Mouse (Mus musculus) fibroblast of lung, adult 2 months (primary cell): Measurements from ENCODE around the gene Myom1.

Experiments used
- DNase-seq: peaks from one replicate; pipeline ENCODE4 v3.0.0-alpha.2; 2011; ENCODE audit warnings: low read depth

Gene Myom1

GRCm38 (mm10) chr17:71017457-71017998 is 15.1 kb downstream of the Myom1 start:
- no peak for DNase-seq

DNA sequence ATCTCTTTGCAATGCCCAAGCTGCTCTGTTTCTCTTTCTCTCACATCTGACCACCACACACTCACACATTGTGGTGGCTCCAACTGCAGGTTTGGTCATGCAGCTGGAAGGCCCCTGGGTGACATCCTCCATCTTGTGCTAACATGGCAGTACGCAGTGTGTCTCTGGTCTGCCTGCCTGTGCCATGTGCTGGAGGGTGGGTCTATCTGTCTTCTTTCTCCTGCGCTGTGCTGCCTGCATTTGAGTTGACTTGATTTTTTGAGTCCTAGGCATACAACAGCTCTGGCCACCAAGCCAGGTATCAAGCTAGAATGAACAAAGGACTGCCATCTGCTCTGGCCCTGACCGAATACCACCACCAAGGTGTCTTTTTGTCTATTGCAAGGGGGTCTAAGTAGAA is 15.7 kb downstream of the Myom1 start:
- no peak for DNase-seq

GRCm38 (mm10) chr17:71018616-71019308 is 16.3 kb downstream of the Myom1 start:
- DNase-seq, result no peak

DNA sequence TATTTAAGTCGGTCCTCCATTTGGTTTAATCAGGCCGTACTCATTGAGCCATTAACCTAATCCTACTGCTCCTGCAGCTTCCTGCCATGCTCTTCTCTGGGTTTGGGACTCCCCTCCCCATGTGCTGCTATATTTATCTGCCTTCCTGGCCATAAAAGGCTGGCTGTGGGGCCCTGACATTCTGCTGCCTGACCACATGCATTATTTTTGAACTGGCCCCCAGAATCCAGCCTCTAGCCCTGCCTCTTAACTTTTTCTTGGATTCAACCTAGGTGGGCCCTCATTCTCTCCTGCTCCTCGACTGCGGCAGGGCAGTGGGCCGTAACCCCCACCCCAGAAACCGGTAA is 16.8 kb downstream of the Myom1 start:
- no peak for DNase-seq

DNA sequence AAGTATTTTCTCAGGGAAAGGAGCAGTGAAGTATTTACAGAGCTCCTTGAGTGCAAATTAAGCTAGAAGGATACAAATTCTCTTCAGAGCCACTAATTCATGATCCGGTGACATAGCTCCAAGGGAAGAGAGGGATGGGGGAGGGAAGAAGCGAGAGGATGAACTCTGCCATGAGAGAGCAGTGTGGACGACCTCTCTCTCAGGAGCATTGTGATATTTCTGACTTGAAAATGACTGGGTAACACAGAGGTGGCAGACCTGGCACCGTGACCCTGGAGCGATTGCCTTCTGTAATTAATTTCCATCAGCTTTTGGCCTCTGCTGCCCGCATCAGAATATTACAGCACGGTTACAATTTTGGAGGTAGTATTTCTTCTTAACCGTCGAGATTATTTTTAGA is 17.4 kb downstream of the Myom1 start:
- no peak for DNase-seq

DNA sequence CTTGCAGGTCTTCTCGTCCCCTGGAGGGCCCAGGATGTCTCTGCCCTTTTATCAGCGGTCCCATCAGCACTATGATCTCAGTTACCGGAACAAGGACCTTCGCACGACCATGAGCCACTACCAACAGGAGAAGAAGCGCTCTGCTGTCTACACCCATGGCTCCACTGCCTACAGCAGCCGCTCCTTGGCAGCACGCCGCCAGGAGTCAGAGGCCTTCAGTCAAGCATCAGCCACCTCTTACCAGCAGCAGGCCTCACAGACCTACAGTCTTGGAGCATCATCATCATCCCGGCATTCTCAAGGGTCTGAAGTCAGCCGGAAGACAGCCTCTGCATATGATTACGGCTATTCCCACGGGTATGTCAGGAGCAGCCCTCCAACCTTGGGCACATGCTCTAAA is 20.4 kb downstream of the Myom1 start:
- no peak for DNase-seq

DNA sequence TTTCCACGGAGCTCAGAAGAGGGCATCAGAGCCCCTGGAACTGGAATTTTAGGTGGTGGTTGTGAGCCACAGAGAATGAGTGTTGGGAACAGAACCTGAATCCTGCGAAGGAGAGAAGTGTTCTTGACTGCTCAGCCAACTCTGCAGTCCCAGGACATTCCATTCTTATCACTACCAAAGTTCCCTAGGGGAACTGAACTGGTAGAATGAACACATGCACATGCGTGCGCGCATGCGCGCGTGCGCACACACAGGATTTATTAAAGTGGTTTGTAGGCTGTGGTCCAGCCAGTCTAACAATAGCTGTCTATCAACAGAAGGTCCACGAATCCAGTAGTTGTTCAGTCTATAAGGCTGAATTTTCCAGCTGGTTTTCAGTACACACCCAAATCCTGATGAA is 21.6 kb downstream of the Myom1 start:
- no peak for DNase-seq

DNA sequence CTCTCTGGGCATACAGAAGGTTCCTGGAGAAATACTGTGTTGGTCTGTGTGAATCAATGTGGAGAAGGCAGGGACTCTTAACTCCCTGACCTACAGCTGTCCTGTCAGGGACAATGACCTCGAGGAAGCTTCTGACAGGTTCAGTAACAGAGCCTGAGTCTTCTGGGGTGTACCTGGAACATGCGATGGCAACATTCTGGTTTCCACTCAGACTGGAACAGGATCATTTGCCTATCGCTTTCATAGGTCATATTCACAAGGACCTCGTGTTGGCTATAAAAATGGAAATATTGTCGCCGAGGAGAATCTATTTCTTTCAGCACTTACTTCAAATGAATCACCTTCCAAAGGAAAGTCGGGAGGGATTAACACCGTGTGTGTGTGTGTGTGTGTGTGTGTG is 23.5 kb downstream of the Myom1 start:
- no peak for DNase-seq

GRCm38 (mm10) chr17:71027186-71027585 is 24.8 kb downstream of the Myom1 start:
- no peak for DNase-seq

DNA sequence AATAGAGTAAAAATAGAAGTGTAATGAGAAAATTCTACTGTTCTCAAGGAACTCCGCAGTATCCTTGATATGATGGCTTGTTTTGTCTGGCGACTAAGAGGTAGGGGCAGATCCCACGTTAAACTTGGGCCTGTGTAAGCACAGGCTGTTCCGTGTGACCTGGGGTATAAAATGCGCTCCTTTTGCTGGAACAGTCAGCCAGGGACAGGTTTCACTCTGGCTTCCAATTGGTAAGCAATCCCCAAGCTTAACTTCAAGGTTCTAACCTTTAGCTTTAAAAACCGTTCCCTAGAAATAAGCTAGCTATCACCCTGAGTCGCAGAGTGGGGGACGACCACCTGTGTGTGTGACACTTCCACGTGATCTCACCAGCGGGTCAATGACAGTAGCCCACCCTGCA is 30.3 kb downstream of the Myom1 start:
- no peak for DNase-seq

DNA sequence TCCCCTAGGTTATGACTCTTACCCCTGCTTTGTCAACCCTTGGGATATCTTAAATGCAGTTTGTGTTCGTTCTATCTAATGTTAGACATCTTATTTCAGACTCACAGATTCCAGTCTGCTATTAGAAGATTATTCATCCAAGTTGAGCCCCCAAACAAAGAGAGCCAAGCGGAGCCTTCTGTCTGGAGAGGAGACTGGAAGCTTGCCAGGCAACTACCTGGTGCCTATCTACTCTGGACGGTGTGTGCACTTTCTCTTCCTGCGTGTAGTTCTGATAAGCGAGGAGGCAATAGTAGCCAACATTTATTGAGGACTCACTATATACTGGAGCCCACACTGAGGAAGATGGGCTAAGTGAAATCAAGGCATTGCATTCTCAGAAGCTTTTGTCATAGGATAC is 32.0 kb downstream of the Myom1 start:
- DNase-seq, result no peak

- DNase-seq, result no peak
Observed at GRCm38 (mm10) chr17:71037188-71037587, 34.8 kb downstream of the Myom1 start.

GRCm38 (mm10) chr17:71038812-71039211 is 36.4 kb downstream of the Myom1 start:
- no peak for DNase-seq

- peak; percentile 61 for DNase-seq
Observed at GRCm38 (mm10) chr17:71039851-71040581, 37.6 kb downstream of the Myom1 start.

DNA sequence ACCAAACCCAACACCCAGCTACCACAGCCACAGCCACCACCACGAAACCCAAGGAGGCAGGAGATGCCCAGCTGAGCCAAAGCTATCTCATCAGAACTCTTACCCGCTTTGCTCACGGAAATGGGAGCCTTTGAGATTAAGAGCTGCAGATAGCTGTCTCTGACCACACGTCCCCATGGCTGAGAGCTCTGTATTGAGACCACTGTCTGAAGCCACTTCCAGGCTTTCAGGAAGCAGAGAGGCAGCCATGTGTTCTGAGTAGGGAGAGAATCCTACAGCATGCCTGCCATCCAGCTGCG is 38.1 kb downstream of the Myom1 start:
- DNase-seq, result no peak

- no peak for DNase-seq
Observed at GRCm38 (mm10) chr17:71042645-71043044, 40.2 kb downstream of the Myom1 start.

DNA sequence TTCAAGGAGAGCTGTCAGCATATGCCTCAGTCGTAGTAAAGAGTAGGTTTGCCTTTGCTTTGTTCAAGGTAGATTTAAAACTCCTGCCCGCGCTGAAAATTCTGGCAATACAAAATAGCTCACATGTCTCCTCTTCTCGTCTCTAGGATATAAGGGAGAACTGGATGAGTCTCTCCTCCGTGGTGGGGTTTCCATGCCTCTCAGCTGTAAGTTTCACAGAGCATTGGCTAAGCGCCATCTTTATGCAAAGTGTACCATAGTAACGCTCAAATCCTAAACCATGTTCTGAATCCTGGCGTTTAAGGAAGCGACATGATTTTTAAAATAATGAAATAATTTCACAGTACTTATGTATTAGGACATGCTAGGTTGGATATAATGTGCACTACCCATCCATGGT is 43.2 kb downstream of the Myom1 start:
- no peak for DNase-seq

DNA sequence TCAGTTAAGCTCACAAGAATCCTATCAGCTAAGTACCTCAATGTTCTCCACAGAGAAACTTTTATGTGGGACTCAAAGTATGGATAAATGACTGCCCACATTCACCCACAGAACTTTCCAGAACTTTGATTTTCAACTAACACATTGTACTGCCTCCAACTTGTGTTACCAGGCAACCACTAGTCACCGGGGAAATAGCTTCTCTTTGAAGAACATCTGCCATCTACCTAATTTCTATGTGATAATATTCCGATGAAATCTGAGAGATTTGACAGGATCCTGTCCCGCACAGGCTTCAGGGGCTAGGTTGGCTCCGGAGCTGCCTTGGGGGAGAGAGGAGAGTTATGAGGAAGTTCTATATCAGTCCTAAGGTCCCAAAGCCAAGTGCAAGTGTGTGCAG is 44.4 kb downstream of the Myom1 start:
- DNase-seq, result no peak

DNA sequence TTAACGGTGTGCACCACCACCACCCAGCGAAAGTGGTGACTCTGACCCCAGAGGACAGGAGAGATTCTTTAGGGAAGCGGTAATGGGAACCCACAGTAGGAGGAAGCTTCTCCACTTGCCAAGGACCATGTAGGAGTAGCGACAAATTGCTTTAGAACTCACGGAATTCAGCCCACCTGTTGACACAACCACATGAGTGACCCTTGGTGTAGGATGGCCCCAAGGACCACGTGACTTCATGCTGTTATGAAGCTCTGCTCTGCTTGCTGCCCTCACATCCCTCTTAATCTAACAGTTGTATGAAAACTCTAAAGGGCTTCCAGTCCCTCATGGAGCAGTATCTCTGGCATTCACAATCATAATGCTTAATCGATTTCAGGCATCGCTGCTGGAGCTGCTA is 46.9 kb downstream of the Myom1 start:
- DNase-seq, result no peak

DNA sequence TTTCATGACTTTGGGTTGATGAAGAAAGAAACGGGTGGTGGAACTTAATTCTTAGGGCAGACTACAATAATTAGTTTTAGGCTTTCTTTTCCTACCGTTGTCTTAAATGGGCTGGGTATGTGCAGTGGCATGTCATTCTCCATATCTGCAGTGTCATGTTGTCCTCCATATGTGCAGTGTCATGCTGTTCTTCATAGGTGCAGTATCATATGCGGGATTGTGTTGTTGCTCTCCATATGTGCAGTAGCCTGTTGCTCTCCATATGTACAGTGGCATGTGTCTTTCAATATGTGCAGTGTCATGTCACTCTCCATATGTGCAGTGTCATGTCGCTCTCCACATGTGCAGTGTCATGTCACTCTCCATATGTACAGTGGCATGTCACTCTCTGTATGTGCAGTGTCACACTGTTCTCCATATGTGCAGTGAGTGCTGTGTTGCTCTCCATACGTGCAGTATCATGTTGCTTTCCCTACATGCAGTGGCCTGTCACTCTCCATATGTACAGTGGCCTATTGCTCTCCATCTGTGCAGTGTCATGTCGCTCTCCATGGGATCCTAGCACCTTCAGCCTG is 50.8 kb downstream of the Myom1 start:
- no peak for DNase-seq

GRCm38 (mm10) chr17:71055203-71055894 is 52.9 kb downstream of the Myom1 start:
- no peak for DNase-seq

- no peak for DNase-seq
Observed at GRCm38 (mm10) chr17:71056405-71056804, 54.0 kb downstream of the Myom1 start.

- no peak for DNase-seq
Observed at GRCm38 (mm10) chr17:71057758-71058157, 55.3 kb downstream of the Myom1 start.
